Mouse (Mus musculus): Measurements from ENCODE around the gene Atp6v1f.

The Atp6v1f gene

DNA sequence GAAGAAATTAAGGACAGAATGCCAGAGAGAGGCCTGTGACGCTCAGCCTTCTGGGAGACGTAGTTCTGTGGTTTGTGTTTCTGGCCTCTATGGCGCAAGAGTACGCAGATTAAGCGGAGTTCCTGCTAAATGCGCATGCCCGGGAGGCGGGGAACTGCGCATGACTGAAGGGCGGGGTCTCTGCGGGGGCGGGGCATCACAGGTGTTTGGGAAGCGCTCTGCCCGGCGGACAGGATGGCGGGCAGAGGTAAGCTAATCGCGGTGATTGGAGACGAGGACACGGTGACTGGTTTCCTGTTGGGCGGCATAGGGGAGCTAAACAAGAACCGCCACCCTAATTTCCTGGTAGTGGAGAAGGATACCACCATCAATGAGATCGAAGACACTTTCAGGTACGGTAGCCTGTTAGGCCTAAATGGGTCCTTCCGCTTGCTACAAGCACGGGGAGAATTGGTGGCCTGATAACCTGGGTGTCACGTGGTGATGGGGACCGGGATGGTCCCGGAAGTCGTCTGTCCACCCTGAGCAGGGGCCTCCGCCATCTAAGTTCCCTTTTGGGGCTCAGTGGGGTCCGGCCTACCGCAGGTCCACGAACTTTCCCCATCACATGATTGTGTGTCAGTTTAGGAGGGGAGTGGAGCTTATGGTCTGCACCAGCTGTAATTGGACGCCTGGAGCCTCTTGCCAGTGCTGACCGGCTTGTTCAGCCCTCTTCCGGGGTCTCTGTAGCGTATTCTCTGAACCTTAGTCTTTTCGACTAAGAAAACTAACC, at the start of gene Atp6v1f:
Gene Atp6v1f, plus strand, starts transcription at position 136 of the 772 bp plus-strand sequence.
- DNase-seq (ENCODE audit: low spot score) = peak; percentile 97

DNA sequence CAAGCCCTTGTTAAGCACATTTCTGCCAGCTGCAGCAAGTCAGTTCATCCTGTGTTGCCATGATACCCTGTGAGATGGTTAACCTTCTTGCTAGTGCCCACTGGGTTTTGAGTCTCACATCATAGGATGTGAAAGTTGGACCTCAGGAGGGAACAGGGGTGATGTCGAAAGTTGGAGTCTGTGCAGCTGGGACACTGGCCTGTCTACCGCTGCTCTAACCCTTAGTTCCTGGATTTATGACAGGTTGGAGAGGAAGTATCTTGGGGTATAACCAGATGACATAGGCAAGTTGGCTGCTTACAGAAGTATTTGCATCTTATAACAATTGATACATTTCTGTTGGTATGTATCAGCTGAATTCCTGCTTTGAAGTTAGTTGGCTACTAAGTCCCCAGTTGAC, 46.9 kb upstream of the Atp6v1f start:
- DNase-seq (ENCODE audit: low spot score) = no peak

- no peak for DNase-seq (ENCODE audit: low spot score)
Observed at GRCm38 (mm10) chr6:29425118-29425517, 42.4 kb upstream of the Atp6v1f start.

DNA sequence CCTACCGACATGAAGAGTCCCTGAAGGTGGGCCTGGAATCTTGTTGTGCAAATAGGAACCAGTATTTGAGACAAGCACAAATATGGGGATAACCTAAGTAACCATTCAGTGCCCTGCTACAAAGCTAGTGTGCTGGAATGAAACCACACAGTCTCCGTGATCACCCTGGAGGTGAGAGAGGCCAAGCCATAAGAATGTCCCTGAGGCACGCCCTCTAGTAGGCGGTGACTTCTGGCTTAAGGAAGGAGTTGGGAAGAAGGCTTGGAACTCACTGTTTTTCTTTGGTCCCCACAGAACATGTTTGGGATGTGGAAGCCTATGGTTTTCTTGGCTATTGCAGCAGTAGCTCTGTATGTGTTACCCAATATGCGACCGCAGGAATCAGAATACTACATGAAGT, 41.2 kb upstream of the Atp6v1f start:
- no peak for DNase-seq (ENCODE audit: low spot score)

- no peak for DNase-seq (ENCODE audit: low spot score)
Observed at GRCm38 (mm10) chr6:29428171-29428570, 39.3 kb upstream of the Atp6v1f start.

DNA sequence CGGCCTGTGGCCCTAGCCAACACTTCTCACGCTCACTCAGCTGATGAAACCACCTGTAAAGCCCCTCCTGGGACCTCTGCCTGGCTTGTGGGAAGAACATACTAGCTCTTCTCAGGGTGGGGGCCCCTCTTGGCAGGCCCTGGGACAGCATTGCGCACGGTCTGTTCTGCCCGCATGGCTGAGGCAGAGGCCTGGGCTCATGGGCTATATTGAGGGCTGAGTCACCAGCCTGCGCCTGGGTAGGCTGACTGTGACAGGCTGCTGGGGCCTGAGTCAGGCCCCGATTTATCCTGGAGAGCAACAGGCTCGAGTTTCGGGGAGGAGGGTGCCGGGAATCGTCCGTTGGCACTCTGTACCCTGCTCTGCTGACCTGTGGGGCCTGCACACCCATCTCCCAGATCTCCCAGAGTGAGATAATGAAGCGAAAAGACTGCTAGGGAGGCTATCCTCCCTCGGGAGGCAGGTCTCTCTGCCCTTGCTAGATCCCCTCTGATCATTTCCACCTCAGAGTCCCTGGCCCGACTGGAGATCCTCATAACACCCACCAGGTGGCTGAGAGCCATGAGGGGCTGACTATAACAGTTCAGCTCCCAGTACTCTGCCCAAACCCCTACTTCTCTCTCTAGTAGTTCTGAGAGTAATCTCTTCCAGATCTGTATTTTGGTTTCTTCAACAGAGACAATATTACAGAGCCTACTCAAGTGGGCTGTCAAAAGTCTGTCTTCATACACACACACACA, 36.7 kb upstream of the Atp6v1f start:
- DNase-seq (ENCODE audit: low spot score) = peak; percentile 85

- DNase-seq (ENCODE audit: low spot score) = peak; percentile 59
Observed at GRCm38 (mm10) chr6:29431473-29431872, 36.0 kb upstream of the Atp6v1f start.

DNA sequence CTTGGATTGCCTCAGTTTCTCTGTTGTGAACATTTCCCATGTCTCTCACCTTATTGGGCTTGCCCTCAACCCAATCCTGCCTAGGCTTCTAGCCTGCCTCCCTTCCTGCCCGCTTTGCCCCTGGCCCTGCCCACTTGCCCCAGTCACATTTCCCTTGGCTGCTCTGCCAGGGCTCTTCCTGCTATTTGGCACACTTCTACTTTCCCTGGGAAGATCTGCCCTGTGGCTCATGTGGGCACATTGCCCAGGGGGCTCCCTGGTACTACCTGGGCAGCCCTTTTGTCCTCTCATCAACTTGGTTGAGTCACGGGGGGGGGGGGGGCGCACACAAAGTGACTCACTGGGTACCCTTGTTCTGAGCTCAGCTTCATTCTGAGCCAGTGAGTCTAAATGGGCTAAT, 35.4 kb upstream of the Atp6v1f start:
- DNase-seq (ENCODE audit: low spot score) = peak; percentile 62

- no peak for DNase-seq (ENCODE audit: low spot score)
Observed at GRCm38 (mm10) chr6:29432676-29433037, 34.9 kb upstream of the Atp6v1f start.

DNA sequence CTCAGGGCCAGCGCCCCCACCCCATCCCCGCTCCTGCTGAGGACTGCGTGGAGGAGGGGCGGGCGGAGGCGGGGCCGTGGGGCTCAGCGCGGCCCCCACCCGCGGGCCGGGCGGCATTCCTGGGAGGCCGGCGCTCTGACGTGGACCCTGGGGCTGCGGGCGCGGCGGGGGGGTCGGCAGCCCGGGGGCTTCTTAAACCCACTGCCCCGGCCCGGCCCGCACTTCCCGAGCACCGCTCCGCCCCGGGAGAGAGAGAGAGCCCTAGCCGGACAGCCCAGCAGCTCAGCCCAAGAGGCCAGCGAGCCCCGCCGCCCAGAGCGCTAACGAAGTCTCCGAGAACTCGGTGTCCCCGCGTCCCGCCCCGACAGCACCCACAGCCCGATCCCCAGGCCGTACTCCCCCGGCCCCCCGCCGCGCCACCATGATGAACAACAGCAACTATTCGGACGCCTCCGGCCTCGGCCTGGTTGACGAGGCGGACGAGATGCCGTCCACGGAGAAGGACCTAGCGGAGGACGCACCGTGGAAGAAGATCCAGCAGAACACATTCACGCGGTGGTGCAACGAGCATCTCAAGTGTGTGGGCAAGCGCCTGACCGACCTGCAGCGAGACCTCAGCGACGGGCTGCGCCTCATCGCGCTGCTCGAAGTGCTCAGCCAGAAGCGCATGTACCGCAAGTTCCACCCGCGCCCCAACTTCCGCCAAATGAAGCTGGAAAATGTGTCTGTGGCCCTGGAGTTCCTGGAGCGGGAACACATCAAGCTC, 34.3 kb upstream of the Atp6v1f start, which contains the start of gene Flnc:
Gene Flnc, plus strand, starts transcription at position 219 of the 766 bp plus-strand sequence.
- peak; percentile 58 for DNase-seq (ENCODE audit: low spot score)

GRCm38 (mm10) chr6:29433804-29434795, 33.4 kb upstream of the Atp6v1f start:
- DNase-seq (ENCODE audit: low spot score) = peak; percentile 81

DNA sequence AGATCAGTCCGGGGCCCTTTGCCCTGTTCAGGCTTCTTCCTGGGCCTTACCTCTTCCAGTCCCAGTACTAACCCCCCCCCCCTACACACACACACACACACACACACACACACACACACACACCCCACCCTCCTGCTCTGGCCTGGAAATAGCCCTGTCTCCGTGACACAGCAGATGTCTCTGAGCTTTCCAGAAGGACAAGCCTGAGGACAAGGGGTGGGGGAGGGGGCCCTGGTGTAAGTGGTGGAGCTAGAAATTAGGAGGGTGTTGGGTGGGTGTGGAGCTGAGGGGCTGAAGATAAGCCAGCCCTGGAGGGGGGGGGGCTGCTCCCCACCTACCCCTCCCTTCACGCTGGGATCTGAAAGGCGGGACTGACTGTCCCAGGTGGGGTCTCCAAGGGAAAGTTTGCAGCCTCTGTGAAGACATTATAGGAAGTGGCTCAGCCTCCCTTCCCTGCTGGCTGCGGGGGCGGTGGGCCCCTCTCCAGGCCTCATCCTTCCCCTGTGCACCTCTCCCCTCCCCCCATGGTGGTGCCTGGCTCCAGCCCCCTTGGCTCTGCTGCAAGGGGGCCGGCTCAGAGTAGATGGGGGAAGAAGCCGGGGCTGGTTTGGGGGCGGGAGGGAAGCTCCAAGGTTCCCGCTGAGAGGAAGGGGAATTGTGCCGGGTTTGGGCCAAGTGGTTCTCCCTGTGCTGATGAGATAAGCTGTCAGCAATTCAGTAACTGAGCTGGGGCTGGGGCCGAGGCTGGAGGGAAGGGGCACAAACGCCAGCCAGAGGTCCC, 32.4 kb upstream of the Atp6v1f start:
- DNase-seq (ENCODE audit: low spot score) = peak; percentile 56

GRCm38 (mm10) chr6:29435940-29436451, 31.5 kb upstream of the Atp6v1f start:
- peak; percentile 51 for DNase-seq (ENCODE audit: low spot score)

DNA sequence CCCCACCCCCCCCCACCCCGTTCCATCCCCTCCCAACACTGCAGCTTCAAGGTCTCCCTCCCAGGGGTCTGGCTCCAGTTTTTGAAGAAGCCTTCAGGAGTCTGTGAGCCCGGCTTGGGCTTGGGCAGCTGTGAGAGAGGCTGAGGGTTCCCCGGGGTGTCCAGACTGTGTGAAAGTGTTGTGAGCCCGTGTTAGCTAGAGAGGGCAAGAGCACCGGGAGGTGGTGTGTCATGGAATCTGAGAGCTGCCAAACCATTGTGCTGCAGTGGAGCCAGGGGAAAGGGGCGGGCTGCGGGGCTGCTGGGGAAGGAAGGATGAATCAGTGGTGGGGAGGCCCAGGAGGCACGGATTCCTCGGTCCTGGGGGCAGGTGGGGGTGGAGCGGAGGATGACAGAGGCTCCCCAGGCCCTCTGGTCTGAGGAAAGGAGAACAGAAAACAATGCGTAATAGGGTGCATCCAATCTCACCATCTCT, 31.0 kb upstream of the Atp6v1f start:
- DNase-seq (ENCODE audit: low spot score) = peak; percentile 81

DNA sequence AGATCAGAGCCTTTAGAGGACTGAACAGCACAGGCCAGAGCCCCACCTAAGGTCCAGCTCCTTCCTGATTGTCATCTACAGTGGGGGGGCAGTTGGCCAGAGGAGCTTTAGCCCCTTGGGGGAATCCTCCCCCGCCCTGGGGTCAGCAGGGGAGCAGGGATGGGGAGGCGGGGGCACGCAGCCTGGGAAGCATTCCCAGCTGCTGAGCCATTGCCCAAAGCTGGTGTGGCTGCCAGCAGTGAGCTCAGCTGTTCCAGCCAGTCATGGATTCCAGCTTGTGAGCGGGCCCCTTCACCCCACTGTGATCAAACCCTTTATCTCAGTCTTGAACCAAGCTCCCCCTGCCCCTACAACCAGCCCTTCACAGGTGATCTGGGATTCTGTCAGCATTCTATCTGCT, 28.3 kb upstream of the Atp6v1f start:
- no peak for DNase-seq (ENCODE audit: low spot score)

GRCm38 (mm10) chr6:29439789-29440188, 27.7 kb upstream of the Atp6v1f start:
- no peak for DNase-seq (ENCODE audit: low spot score)

- peak; percentile 59 for DNase-seq (ENCODE audit: low spot score)
Observed at GRCm38 (mm10) chr6:29444773-29445172, 22.7 kb upstream of the Atp6v1f start.

DNA sequence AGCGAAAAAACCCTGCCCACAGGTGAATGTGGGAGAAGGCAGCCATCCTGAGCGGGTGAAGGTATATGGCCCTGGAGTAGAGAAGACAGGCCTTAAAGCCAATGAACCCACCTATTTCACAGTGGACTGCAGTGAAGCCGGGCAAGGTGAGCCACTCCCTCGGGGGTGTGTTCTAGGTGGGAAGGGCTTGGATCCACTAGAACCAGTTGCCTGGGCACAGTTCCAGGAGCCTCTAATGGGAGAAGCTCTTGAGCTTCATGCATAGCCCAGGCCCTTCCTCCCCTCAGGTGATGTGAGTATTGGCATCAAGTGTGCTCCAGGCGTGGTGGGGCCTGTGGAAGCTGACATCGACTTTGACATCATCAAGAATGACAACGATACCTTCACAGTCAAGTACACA, 22.2 kb upstream of the Atp6v1f start:
- peak; percentile 36 for DNase-seq (ENCODE audit: low spot score)

DNA sequence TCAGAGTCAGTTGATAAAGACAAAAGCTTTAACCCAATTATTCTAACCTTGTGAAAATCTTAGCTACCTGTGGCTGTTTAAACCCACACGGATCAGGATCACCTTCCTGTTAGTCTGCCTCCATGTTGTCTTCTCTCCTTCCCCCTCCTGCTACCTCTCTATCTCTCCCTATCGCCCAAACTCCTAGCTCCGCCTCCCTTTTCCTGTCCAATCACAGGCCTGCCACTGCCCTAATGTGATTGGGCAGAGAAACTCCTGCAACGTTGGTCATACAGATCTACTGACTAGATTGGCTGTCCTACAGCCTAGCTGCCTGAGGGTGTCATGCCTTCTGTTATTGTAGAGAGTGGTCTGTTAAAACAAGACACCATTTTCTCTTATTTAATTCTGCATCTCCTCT, 17.7 kb upstream of the Atp6v1f start:
- DNase-seq (ENCODE audit: low spot score) = no peak

- no peak for DNase-seq (ENCODE audit: low spot score)
Observed at GRCm38 (mm10) chr6:29450667-29451066, 16.9 kb upstream of the Atp6v1f start.
